Mouse (Mus musculus) megakaryocyte, embryonic 14.5 days (primary cell): ENCODE data around the gene 1190005I06Rik.

Experiments
- FLI1 ChIP-seq: IDR thresholded peaks from 2 replicates; pipeline ENCODE4 v1.6.1; 2012; ENCODE audit warnings: low read length, inconsistent platforms, mixed read lengths
- GATA1 ChIP-seq: IDR thresholded peaks from 3 replicates; pipeline ENCODE4 v1.6.1; 2012; ENCODE audit warnings: mixed read lengths, low read length, inconsistent platforms, borderline replicate concordance

DNA sequence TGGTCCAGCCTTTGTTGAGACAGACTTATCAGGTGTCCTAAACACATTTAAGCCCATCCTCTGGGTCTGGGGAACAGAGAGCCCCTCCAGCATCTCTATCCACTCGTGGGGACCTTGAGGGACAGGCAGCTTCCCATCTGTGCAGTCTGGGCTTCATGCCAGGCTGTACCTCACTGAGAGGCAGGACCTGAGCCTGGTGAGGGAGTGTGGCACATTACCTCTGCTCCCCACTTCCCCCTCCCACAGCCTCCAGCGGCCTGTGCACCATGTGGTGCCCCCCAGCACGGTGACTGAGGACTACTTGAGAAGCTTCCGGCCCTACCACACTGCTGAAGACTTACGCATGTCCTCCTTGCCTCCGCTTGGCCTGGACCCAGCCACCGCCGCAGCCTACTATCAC, 80.8 kb downstream of the 1190005I06Rik start:
- TF ChIP-seq FLI1 = no peak
- no peak for TF ChIP-seq GATA1
